Mouse (Mus musculus) limb, embryonic 14.5 days (tissue): ENCODE measurements around the gene Dlx6. TPM values are rescaled to one million over a fixed set of nuclear protein-coding genes. Genes with fewer than 3 reads are reported as not detected.

Experiments used
- ATAC-seq: fragments of 200-750 bp; cut with Nextera tagmentation; 2 replicates; pipeline ENCODE4 v1.8.0; 2017; ENCODE audit warnings: low read depth, moderate number of reproducible peaks, moderate TSS enrichment; ENCODE audit not compliant: low FRiP score
- DNase-seq: peaks from one replicate; pipeline ENCODE4 v3.0.0-alpha.2; 2015; ENCODE audit warnings: low spot score
- H3K27ac ChIP-seq: fragments of 300-500 bp; sonication (generic); replicated peaks from 2 replicates; pipeline ENCODE4 v1.5.1; 2014; ENCODE audit warnings: low read depth, mild to moderate bottlenecking, low read length, moderate library complexity, mixed read lengths
- H3K27me3 ChIP-seq: fragments of 300-500 bp; sonication (generic); 2 replicates; pipeline ENCODE4 v1.6.1; 2014; ENCODE audit warnings: low read length, mixed read lengths; ENCODE audit not compliant: control insufficient read depth, insufficient read depth
- H3K36me3 ChIP-seq: fragments of 300-500 bp; sonication (generic); 2 replicates; pipeline ENCODE4 v1.6.1; 2014; ENCODE audit warnings: mild to moderate bottlenecking, low read length, moderate library complexity, mixed read lengths; ENCODE audit not compliant: control insufficient read depth, insufficient read depth
- H3K4me1 ChIP-seq: fragments of 300-500 bp; sonication (generic); 2 replicates; pipeline ENCODE4 v1.6.1; 2014; ENCODE audit warnings: antibody characterized with exemption, low read length, mixed read lengths; ENCODE audit not compliant: control insufficient read depth, insufficient read depth
- H3K4me2 ChIP-seq: fragments of 300-500 bp; sonication (generic); replicated peaks from 2 replicates; pipeline ENCODE4 v1.6.1; 2014; ENCODE audit warnings: low read depth, mild to moderate bottlenecking, low read length, moderate library complexity; ENCODE audit not compliant: severe bottlenecking
- H3K4me3 ChIP-seq: fragments of 300-500 bp; sonication (generic); replicated peaks from 2 replicates; pipeline ENCODE4 v1.5.1; 2014; ENCODE audit warnings: low read length
- H3K9ac ChIP-seq: fragments of 300-500 bp; sonication (generic); 2 replicates; pipeline ENCODE4 v1.6.1; 2014; ENCODE audit warnings: mild to moderate bottlenecking, low read depth, low read length, moderate library complexity; ENCODE audit not compliant: severe bottlenecking
- H3K9me3 ChIP-seq: fragments of 300-500 bp; sonication (generic); 2 replicates; pipeline ENCODE4 v1.6.1; 2016; ENCODE audit warnings: low read length; ENCODE audit not compliant: control insufficient read depth
- POLR2A ChIP-seq: fragments of 200-500 bp; IDR thresholded peaks from 2 replicates; pipeline ENCODE4 v1.8.0; 2012; ENCODE audit warnings: inconsistent platforms, mild to moderate bottlenecking, moderate library complexity, borderline replicate concordance; ENCODE audit not compliant: insufficient read depth, insufficient read length; ENCODE audit errors: extremely low read depth
- WGBS: fragments of 180-500 bp; shearing (Covaris S2); extraction: QIAGEN DNeasy Blood & Tissue Kit; methylation state at CpG from one replicate; pipeline ENCODE4 v1.1.7; 2014; 5-methylcytosine and 5-hydroxymethylcytosine counted together
- polyA plus RNA-seq, 2 experiments: library from polyadenylated mRNA; depleted of rRNA in 1 of 2; stranded (reverse) in 1 of 2; unstranded in 1 of 2; fragments of >200 nt; fragmentation: Nextera tagmentation in 1 of 2; extraction: Ambion mirVana in 1 of 2; gene quantifications; 2 replicates each; pipeline versions ENCODE4 v1.2.1 to v1.2.3; 2012 to 2014

Dlx6 gene
- polyA plus RNA-seq, 2 experiments = 1.8 to 6.8 TPM

- Histone ChIP-seq H3K4me2 (no peak overlapping the region), H3K36me3 (no peaks in the 10 kb centered on the region), H3K27me3 (no peaks in the 10 kb centered on the region), H3K9me3 (no peaks in the 10 kb centered on the region), H3K27ac (no peak overlapping the region), H3K4me3 (no peak overlapping the region), H3K9ac (no peak overlapping the region), H3K4me1 (peaks cover 4% of the 10 kb centered on the region; the same call in 1 of the 2 replicates)
- no peak for DNase-seq
- ATAC-seq = peak; percentile 30; the same call in 1 of the 2 replicates
- TF ChIP-seq POLR2A = no peak
- WGBS = 36% methylated on average over 1 of the region's 1 CpGs
These were observed 51.2 kb downstream of the Dlx6 start for GRCm38 (mm10) chr6:6914304-6914703.

GRCm38 (mm10) chr6:6914849-6915525, 51.9 kb downstream of the Dlx6 start:
- Histone ChIP-seq H3K4me2 (no peak overlapping the region), H3K27me3 (no peaks in the 10 kb centered on the region), H3K9me3 (no peaks in the 10 kb centered on the region), H3K4me3 (no peak overlapping the region), H3K4me1 (no peaks in the 10 kb centered on the region), H3K9ac (no peak overlapping the region), H3K27ac (no peak overlapping the region), H3K36me3 (no peaks in the 10 kb centered on the region)
- ATAC-seq (no peak), DNase-seq (peak; percentile 72)
- TF ChIP-seq POLR2A = no peak
- WGBS = 38% methylated on average over 5 of the region's 5 CpGs

- DNase-seq (no peak), ATAC-seq (no peak)
- H3K36me3 ChIP-seq = no peaks in the 10 kb centered on the region
- 56% methylated on average over 9 of the region's 9 CpGs for WGBS
- H3K4me2 ChIP-seq = no peak overlapping the region
- H3K27me3 ChIP-seq = no peaks in the 10 kb centered on the region
- TF ChIP-seq POLR2A = no peak
- H3K4me1 ChIP-seq = no peaks in the 10 kb centered on the region
- H3K9me3 ChIP-seq = no peaks in the 10 kb centered on the region
- H3K9ac ChIP-seq = no peak overlapping the region
- no peak overlapping the region for H3K4me3 ChIP-seq
- no peak overlapping the region for H3K27ac ChIP-seq
These were observed 52.4 kb downstream of the Dlx6 start for GRCm38 (mm10) chr6:6915526-6915915.

- H3K4me2 ChIP-seq = no peak overlapping the region
- no peak overlapping the region for H3K27ac ChIP-seq
- ATAC-seq = no peak
- 89% methylated on average over 4 of the region's 4 CpGs for WGBS
- H3K9ac ChIP-seq = no peak overlapping the region
- H3K4me3 ChIP-seq = no peak overlapping the region
- no peaks in the 10 kb centered on the region for H3K4me1 ChIP-seq
- H3K27me3 ChIP-seq = no peaks in the 10 kb centered on the region
- DNase-seq = no peak
- H3K9me3 ChIP-seq = no peaks in the 10 kb centered on the region
- no peaks in the 10 kb centered on the region for H3K36me3 ChIP-seq
- TF ChIP-seq POLR2A = no peak
These were observed 54.2 kb downstream of the Dlx6 start for GRCm38 (mm10) chr6:6917334-6917733.

Other genes with a start within 250 kb of the Dlx6 start
- gene Dlx5, start 18.8 kb downstream of the Dlx6 start, polyA plus RNA-seq (2012; rRNA removed) = 18.8 and 20.8 TPM in 2 replicates
- 35.1 and 35.7 TPM in 2 replicates for gene Dlx5, start 18.8 kb downstream of the Dlx6 start, polyA plus RNA-seq (2014; fragmentation: Nextera tagmentation; extraction: Ambion mirVana)
- gene Sdhaf3, start 92.7 kb downstream of the Dlx6 start, polyA plus RNA-seq (2012; rRNA removed) = 2.2 and 2.9 TPM in 2 replicates
- gene Sdhaf3, start 92.7 kb downstream of the Dlx6 start, polyA plus RNA-seq (2014; fragmentation: Nextera tagmentation; extraction: Ambion mirVana) = 5.9 and 7.0 TPM in 2 replicates